Mouse (Mus musculus) duodenum, adult 2 months (tissue): Measurements from ENCODE around the gene Vmn2r5. TPM values are rescaled to one million over a fixed set of nuclear protein-coding genes. Genes with fewer than 3 reads are reported as not detected.

Experiments used
- polyA plus RNA-seq: library from polyadenylated mRNA; depleted of rRNA; stranded (reverse); fragments of >200 nt; gene quantifications from 2 replicates; pipeline ENCODE4 v1.2.3, GENCODE M21; 2012; ENCODE audit warnings: low replicate concordance; rRNA removed

Gene Vmn2r5
- polyA plus RNA-seq, result not detected in 2 replicates

DNA sequence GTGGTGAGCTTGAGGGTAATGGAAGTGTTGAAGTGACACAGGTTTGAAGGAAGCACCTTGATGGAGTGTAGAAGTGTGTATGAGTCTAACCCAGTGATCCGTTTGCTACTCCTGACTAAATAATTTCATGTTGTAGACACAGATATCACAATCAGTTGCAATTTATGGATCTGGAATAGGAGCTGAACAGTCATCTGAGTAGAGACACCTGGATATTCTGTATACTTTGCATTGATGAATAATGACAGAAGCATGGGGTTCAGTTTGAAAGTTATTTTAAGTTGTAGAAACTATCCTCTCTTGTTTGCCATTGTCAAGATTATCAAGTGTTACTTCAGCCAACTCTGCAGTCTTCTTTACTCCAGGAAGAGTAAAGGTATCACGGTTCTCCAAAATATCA is at the start of gene Vmn2r5:
Vmn2r5 (minus strand) TSS at position 101 of the 400 bp plus-strand sequence.

Other genes starting within 250 kb of the Vmn2r5 start
- gene Vmn2r3, start 220.1 kb downstream of the Vmn2r5 start, polyA plus RNA-seq, result not detected in 2 replicates
- gene Vmn2r4, start 94.5 kb downstream of the Vmn2r5 start, polyA plus RNA-seq, result not detected in 2 replicates
- gene Vmn2r6, start 56.0 kb upstream of the Vmn2r5 start, polyA plus RNA-seq, result not detected in 2 replicates